Mouse (Mus musculus): Measurements from ENCODE around the gene Mindy2.

The Mindy2 gene

GRCm38 (mm10) chr9:70666811-70667210 lies 9.8 kb upstream of the Mindy2 start:
- peak; percentile 12 to 25 for DNase-seq

- no peak for DNase-seq
These were observed 8.6 kb upstream of the Mindy2 start for GRCm38 (mm10) chr9:70665372-70666145.

- no peak for DNase-seq
These were observed 7.9 kb upstream of the Mindy2 start for GRCm38 (mm10) chr9:70664847-70665246.

- no peak for DNase-seq
These were observed 1.3 kb upstream of the Mindy2 start for GRCm38 (mm10) chr9:70658266-70658665.

- DNase-seq, result peak; percentile 51 to 73
These were observed 605 bp downstream of the Mindy2 start, which contains the start of gene Gm10642 for GRCm38 (mm10) chr9:70656130-70657007. Gene Gm10642, plus strand, starts transcription at chr9:70656251.

GRCm38 (mm10) chr9:70655764-70656129 lies 1.2 kb downstream of the Mindy2 start:
- DNase-seq, result no peak

- no peak for DNase-seq
These were observed 2.5 kb downstream of the Mindy2 start for GRCm38 (mm10) chr9:70654496-70654895.

GRCm38 (mm10) chr9:70653875-70654274 lies 3.1 kb downstream of the Mindy2 start:
- DNase-seq, result no peak

GRCm38 (mm10) chr9:70652221-70652620 lies 4.8 kb downstream of the Mindy2 start:
- no peak for DNase-seq

- DNase-seq, result no peak
These were observed 6.0 kb downstream of the Mindy2 start for GRCm38 (mm10) chr9:70650994-70651393.

- no peak for DNase-seq
These were observed 6.7 kb downstream of the Mindy2 start for GRCm38 (mm10) chr9:70650260-70650659.

- DNase-seq, result no peak
These were observed 20.2 kb downstream of the Mindy2 start for GRCm38 (mm10) chr9:70636748-70637147.

- no peak for DNase-seq
These were observed 25.3 kb downstream of the Mindy2 start for GRCm38 (mm10) chr9:70631665-70632064.

GRCm38 (mm10) chr9:70629711-70630110 lies 27.3 kb downstream of the Mindy2 start:
- no peak for DNase-seq

- DNase-seq, result no peak
These were observed 45.8 kb downstream of the Mindy2 start for GRCm38 (mm10) chr9:70611026-70611673.

- DNase-seq, result peak in 1 of 2 experiments; percentile 9
These were observed 54.7 kb downstream of the Mindy2 start for GRCm38 (mm10) chr9:70602186-70602845.

GRCm38 (mm10) chr9:70598271-70598670 lies 58.7 kb downstream of the Mindy2 start:
- no peak for DNase-seq

- DNase-seq, result no peak
These were observed 65.5 kb downstream of the Mindy2 start for GRCm38 (mm10) chr9:70591486-70591885.

- DNase-seq, result no peak
These were observed 66.2 kb downstream of the Mindy2 start for GRCm38 (mm10) chr9:70590775-70591174.

- DNase-seq, result no peak
These were observed 69.8 kb downstream of the Mindy2 start for GRCm38 (mm10) chr9:70587171-70587570.

- DNase-seq, result no peak
These were observed 71.8 kb downstream of the Mindy2 start for GRCm38 (mm10) chr9:70585172-70585571.

- DNase-seq, result no peak
These were observed 72.3 kb downstream of the Mindy2 start for GRCm38 (mm10) chr9:70584641-70585040.

- no peak for DNase-seq
These were observed 76.0 kb downstream of the Mindy2 start for GRCm38 (mm10) chr9:70580956-70581355.

Data from kidney, postnatal 4 days (tissue).